Mouse (Mus musculus): ENCODE measurements around the gene Snn. TPM values are rescaled to one million over a fixed set of nuclear protein-coding genes. Genes with fewer than 3 reads are reported as not detected.

Gene Snn
- total RNA-seq, 2 experiments from 2014 or later, result 28.1 to 33.8 TPM

DNA sequence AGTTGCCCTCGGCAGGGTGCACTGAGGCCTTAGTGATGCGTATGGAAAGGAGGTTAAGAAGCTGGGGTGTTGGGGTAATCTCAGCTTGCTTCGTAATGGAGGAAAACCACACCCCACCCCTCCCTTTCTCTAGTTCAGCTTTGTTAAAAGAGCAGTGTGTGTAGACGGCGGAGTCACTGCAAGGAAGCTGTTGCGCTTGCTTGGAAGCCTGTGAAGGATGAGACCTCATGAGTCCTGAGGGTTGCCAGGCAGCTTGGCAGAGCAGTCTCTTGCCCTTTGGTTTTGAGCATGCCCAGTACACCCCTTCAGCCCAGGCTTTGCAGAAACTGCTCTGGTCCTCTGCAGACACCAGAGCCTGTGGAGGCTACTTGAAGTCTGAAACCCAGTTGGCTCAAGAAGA, 12.3 kb downstream of the Snn start:
- no peak for DNase-seq
- intact Hi-C loops (cut with DNase I), result loop anchor here (1.0 to 5.0 kb wide), 2 partner anchors 17 to 36 kb away; no protein-coding TSS in a partner anchor

DNA sequence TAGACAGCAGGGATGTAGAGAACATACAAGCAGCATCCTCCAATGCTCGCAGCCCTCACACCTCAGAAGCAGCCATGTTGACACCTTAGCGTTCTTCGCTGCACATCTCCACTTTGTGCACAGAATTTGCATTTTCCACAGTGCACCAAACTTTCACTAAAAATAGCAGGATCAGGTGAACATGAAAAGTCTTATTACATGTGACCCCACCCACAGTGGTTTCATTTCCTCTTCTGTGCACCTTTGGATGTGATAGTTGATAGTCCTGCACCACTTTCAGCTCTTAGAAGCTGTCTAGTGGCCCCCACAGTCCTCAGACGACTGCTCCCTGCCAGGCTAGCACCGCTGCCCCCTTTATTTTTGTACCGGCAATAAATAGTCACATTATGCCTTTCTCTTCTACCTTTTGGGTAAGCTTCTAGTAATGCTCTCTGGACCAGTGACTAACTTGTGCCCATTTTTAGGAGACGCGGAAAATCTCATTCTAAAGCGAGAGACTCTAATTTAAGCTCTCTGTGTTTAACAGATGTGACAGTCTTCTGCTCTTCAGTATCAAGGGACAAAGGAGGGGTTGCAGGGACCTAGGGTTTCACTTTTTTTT, 17.0 kb downstream of the Snn start:
- DNase-seq, result no peak
- intact Hi-C loops (cut with DNase I), result no loop called here

DNA sequence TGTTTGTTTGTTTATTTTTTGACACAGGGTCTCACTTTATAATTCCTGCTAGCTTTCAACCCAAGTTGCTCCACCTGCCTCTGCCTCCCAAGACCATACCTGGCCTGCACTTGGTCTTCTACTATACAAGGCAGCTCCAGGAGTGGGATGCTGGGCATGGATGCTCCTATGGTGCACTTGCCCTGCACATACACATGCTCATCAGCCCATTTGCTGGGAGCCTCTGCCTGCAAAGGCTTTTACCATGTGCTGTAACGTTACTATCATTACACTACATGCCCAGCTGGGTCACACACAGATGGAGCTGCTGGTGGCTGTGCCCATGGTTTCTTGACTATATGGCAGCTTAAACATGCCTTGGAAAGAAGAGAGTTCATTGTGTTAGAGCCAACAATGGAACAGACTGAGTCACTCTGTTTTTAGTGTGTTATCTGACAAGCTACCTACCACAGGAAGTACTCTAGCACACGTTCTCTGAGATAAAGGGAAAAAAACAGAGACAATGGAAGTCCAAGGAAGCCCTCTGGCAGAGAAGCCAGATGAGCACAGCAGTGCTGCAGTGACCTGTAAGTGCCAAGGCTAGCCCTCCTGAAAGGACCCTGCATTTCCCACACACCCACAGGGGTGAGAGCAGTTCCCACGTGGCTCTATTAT, 17.6 kb downstream of the Snn start:
- DNase-seq, result no peak
- intact Hi-C loops (cut with DNase I), result no loop called here

GRCm38 (mm10) chr16:11084181-11084580, 23.4 kb downstream of the Snn start:
- intact Hi-C loops (cut with DNase I), result no loop called here
- DNase-seq, result no peak

DNA sequence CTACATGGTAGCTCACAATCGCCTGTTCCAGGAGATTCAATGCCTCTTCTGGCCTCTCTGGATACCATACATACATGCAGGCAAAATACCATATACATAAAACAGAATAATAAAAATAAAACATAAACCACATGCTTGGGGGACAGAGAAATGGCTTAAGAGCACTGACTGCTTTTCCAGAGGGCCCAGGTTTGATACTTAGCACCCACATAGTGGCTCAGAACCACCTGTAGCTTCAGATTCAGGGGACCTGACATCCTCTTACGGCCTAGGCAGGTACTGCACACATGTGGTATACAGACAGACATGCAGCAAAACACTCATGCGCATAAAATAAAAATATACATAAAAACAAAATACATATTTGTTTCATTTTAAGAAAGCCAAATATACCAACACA, 25.6 kb downstream of the Snn start:
- DNase-seq, result no peak
- intact Hi-C loops (cut with DNase I), result no loop called here

GRCm38 (mm10) chr16:11086856-11087588, 26.3 kb downstream of the Snn start:
- DNase-seq, result no peak
- intact Hi-C loops (cut with DNase I), result no loop called here

GRCm38 (mm10) chr16:11090836-11091570, 30.3 kb downstream of the Snn start:
- no peak for DNase-seq
- intact Hi-C loops (cut with DNase I), result loop anchor here (1.0 kb wide), 1 partner anchor 18 kb away; no protein-coding TSS in a partner anchor

- intact Hi-C loops (cut with DNase I), result loop anchor here (2.0 kb wide), 2 partner anchors 15 to 47 kb away; no protein-coding TSS in a partner anchor
- DNase-seq, result no peak
These were observed 31.3 kb downstream of the Snn start for GRCm38 (mm10) chr16:11092061-11092460.

DNA sequence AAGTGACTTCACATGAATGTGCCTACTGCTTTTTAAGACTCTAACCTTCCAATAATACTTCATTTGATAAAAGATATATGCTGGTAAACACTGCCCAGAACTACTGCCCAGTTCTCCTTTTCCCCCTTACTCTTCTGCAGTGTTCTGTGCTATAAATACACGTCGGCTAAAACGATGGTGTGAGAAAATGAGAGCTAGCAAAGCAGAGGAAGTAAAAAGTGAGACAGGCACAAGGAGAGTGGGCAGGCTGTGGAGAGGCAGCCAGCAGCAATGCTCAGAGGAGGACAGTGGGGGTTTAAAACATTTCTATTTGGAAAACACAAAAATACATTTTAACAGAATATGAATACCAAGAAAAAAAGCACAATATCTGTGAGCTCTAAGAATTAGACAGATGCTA, 31.8 kb downstream of the Snn start:
- intact Hi-C loops (cut with DNase I), result loop anchor here (2.0 kb wide), 2 partner anchors 14 to 48 kb away; no protein-coding TSS in a partner anchor
- no peak for DNase-seq

DNA sequence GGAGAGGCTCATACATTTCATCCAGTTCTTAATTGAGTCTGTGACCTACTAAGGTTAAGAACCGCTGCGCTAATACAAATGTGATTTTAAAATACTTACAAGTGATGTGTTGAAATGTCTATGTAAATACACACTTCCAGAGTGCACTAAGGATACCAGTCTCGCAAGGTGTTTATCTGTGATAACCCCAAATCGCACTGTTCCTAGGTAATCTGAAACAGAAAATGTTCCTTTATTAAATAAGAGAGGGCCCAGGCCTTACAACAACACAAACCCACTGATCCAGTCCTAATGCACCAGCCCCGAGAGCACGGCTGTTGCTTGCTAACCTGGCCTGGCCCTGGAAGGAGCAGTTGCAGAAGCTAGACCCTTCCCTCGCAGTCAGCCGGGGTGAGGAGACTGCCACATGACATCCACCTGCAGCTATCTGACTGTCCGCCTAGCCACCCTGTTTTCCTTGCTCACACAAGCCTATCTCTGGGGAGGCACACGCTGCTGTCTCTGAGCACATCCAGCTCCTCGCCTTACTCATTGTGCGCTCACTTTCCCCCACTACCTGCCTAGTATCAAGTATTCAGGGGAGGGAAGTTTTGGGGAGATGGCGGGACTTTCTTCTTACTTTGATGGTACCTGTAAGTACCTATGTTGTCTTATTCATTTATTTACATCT, 33.1 kb downstream of the Snn start:
- no peak for DNase-seq
- intact Hi-C loops (cut with DNase I), result loop anchor here (2.0 kb wide), 2 partner anchors 13 to 49 kb away; no protein-coding TSS in a partner anchor

DNA sequence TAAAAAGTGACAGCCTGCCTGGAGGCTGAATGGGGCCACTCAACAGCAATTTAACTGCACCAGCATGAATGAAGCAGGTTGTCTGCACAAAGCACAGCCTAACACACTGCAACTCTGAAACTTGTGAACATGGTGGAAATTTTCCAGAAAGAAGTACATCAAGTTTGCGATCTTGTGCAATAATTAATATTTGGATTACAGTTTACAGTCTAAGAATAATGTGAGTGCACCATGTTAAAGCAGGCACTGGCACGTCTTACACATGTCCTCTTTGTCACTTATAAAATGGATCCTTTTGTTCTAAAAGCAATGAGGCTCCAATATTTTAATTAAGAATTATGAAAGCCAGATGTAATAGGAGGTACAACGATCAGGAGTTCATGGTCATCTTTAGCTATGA, 36.6 kb downstream of the Snn start:
- intact Hi-C loops (cut with DNase I), result no loop called here
- DNase-seq, result no peak

GRCm38 (mm10) chr16:11104905-11105304, 44.2 kb downstream of the Snn start:
- no peak for DNase-seq
- intact Hi-C loops (cut with DNase I), result no loop called here

- intact Hi-C loops (cut with DNase I), result loop anchor here (1.0 to 2.0 kb wide), 2 partner anchors 73 to 236 kb away; no protein-coding TSS in a partner anchor
- DNase-seq, result no peak
These were observed 48.5 kb downstream of the Snn start for GRCm38 (mm10) chr16:11109198-11109740.

- no peak for DNase-seq
- intact Hi-C loops (cut with DNase I), result no loop called here
These were observed 61.9 kb downstream of the Snn start for GRCm38 (mm10) chr16:11122625-11123024.

DNA sequence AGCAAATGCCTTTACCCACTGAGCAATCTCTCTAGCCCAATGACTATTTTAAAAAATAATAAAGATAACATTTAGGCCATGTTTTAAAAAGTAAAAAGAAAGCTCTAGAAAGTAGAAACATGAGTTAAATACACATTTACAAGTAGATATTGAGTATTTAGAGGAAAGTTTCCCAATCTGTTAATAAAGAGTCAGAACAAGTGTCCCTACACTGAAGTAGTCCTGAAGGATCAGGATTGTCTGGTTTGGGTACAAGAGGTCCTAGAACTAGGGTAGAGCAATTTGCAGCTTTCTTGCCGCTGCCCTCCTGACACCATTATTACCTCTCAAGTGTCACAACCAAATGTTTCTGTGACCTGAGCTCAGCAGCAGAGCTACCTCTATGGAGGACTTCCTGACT, 63.4 kb downstream of the Snn start:
- DNase-seq, result no peak
- intact Hi-C loops (cut with DNase I), result no loop called here

Other genes with a start within 250 kb of the Snn start
- not detected for gene Gm11172, start 248.0 kb upstream of the Snn start, total RNA-seq (2021)
- gene Rmi2, start 225.9 kb upstream of the Snn start, total RNA-seq (2021), result under 1 TPM; 0.41 to 0.61 TPM
- gene Litaf, start 5.2 kb downstream of the Snn start, total RNA-seq (2021), result 10 to 100 TPM; 19.9 to 21.7 TPM
- 10 to 100 TPM; 12.5 to 14.7 TPM for gene Txndc11, start 73.7 kb downstream of the Snn start, total RNA-seq (2021)
- gene Zc3h7a, start 115.4 kb downstream of the Snn start, total RNA-seq (2021), result 10 to 100 TPM; 19.8 to 26.0 TPM
- 10 to 100 TPM; 52.5 to 54.7 TPM for gene Rsl1d1, start 142.4 kb downstream of the Snn start, total RNA-seq (2021)
- 10 to 100 TPM; 64.1 to 65.2 TPM for gene Gspt1, start 193.4 kb downstream of the Snn start, total RNA-seq (2021)

Data from heart, postnatal 36 days (tissue).